Mouse (Mus musculus): ENCODE measurements around the gene Ppil2.

Ppil2 gene

GRCm38 (mm10) chr16:17110771-17111743 lies at the start of gene Ppil2:
Gene Ppil2 (minus strand): TSS chr16:17111257.
- DNase-seq (ENCODE audit: extremely low spot score), result peak; percentile 82

DNA sequence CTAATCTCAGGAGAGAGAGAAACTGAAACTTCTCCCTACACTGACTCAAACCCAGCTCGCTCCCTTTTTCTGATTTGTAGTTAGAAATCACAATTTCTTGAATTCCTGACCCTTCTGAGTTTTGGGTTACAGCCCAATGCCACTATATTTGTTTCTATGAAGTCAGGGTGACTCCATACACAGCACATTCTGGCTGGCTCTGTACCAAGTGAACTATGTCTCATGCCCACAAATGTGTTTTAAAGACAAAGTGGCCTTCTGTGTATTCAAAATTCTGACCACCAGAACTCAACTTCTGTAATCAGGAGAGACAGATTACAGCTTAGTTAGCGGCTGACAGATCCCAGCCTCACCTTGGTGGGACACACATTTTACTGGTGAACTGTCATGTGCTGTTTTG lies 43.3 kb upstream of the Ppil2 start:
- DNase-seq (ENCODE audit: extremely low spot score), result no peak

- no peak for DNase-seq (ENCODE audit: extremely low spot score)
Observed at GRCm38 (mm10) chr16:17151874-17152273, 40.8 kb upstream of the Ppil2 start.

DNA sequence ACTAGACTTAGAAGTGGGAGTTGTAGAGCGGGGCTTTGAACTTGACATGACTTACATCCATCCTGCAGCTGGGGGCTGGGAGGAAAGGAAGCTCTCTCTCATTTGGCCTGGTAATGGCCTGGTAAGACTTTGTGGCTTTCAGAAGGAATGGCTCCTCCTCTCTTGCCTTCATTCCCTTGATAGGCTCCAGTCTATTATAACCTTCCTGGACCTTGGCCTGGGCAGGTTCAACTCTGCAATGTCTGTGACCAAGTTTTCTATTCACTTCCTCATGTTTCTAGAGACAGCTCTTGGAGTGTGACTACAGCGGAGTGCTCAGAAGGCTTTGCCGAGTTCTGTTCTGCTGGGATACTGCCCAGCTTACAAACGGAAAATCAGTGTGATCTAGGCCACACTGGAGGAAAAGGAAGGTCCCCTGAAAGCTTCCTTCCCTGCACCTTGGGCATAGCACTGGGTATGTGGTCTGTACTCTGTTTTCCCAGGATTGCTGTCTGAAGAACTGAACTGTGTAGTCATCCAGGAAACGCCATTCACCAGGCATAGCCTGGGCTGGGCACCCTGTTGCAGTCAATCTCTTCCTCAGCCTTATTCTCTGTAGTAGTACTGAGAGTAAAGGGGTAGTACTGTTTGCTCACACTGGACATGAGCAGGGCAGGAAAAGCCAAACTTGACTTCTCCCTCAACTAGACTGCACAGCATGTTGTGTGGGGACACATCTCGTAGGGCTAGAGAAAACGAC lies 39.6 kb upstream of the Ppil2 start:
- DNase-seq (ENCODE audit: extremely low spot score), result no peak

DNA sequence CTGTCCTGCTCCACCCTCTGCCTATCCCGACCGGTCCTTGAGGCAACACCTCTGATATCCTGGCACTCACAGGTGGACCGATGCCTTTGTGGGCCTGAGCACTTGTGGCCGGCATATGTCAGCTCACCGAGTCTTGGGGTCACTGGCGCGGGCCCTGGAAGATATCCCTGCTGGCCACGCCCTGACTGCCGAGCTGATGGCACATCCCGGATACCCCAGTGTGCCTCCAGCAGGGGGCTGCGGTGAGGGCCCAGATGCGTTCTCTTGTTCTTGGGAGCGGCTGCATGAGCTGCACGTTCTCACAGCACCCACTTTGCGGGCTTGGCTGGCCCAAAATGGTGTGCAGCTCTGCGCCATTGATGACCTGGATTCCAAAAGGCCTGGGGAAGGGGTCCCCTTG lies 37.0 kb upstream of the Ppil2 start:
- DNase-seq (ENCODE audit: extremely low spot score), result peak; percentile 65

DNA sequence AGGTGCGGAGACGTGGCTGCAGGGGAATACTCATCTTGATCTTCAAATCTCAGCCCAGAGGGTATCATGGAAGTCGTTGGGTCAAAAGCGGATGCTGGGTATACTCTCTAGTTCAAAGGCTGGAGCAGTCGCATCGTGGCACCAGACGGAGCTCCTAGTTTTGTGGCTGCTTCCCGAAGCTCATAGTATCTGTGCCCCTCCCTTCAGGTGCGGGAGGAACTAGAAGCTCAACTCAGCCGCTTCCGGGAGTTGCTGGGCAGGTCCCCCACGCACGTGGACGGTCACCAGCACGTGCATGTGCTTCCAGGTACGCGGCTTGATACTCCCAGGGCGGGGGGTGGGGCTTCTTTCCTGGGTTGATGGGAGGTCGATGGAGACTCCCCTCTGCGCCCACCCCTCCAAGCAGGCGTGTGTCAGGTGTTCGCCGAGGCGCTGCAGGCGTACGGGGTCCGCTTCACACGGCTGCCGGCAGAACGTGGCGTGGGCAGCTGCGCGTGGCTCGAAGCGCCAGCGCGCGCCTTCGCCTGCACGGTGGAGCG lies 36.4 kb upstream of the Ppil2 start:
- peak; percentile 29 for DNase-seq (ENCODE audit: extremely low spot score)

DNA sequence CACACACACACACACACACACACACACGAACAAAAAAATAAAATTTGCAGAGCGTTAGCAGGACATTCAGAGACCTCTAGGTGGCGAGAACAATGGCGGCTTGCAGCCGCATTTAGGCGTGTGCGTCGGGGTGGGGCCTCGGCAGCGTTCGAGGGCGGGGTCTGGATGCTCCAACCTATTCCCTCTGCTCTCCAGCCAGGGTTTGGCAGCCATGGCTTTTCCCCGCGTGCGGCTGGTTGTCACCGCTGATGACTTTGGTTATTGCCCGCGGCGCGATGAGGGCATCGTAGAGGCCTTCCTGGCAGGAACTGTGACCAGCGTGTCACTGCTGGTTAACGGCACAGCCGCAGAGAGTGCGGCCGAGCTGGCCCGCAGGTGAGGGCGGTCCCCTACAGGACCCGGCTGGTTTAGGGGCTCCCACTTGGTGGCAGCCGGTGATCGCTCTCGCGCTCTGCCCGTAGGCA lies 35.7 kb upstream of the Ppil2 start, which contains the start of gene Ccdc116:
Gene Ccdc116, minus strand, starts transcription at position 458 of the 464 bp plus-strand sequence.
- peak; percentile 85 for DNase-seq (ENCODE audit: extremely low spot score)

- DNase-seq (ENCODE audit: extremely low spot score), result peak; percentile 39
Observed at GRCm38 (mm10) chr16:17144339-17144738, 33.3 kb upstream of the Ppil2 start, which contains the start of gene Ydjc. Gene Ydjc (plus strand): TSS chr16:17144621.

- DNase-seq (ENCODE audit: extremely low spot score), result no peak
Observed at GRCm38 (mm10) chr16:17137355-17137754, 26.3 kb upstream of the Ppil2 start.

GRCm38 (mm10) chr16:17132906-17133200 lies 21.8 kb upstream of the Ppil2 start:
- no peak for DNase-seq (ENCODE audit: extremely low spot score)

DNA sequence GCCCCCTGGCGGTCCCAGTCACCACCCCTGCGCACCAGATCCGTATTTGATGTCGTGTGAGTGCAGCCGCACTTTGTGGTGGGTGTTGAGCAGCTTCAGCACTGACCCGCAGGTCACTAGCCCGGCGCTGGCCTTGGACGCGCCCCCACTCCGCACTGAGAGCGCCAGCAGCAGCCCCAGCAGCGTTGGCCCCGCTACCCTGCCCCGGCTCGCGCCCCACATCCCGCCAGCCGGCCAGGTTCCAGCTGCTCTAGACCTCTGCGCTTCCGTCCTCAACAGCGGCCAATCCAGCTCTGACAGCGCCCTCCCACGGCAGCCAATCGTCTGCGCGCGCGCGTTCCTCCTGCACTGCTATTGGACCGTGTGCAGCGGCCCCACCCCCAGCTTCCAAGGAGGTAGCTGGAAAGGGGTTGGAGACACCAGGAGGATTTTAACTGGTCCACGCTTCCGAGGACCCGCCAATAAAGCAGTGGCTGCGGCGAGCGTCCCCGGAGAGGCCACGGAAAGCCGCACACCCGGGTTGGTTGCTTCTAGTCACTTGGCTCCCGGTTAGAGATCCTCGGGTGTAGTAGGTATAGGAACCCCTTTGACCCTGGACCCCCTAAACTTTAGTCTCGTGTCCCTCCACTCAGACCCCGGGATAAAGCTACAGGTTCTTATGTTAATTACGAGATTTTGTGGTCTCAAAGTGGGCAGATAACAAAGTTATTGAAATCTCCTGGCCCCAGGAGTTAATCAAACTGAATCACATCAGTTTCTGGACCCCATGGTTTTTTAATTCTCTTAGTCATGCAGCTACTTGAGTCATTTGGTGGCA lies 21.2 kb upstream of the Ppil2 start, which contains the start of gene Sdf2l1:
Gene Sdf2l1, minus strand, starts transcription at position 295 of the 817 bp plus-strand sequence.
- DNase-seq (ENCODE audit: extremely low spot score), result peak; percentile 98

DNA sequence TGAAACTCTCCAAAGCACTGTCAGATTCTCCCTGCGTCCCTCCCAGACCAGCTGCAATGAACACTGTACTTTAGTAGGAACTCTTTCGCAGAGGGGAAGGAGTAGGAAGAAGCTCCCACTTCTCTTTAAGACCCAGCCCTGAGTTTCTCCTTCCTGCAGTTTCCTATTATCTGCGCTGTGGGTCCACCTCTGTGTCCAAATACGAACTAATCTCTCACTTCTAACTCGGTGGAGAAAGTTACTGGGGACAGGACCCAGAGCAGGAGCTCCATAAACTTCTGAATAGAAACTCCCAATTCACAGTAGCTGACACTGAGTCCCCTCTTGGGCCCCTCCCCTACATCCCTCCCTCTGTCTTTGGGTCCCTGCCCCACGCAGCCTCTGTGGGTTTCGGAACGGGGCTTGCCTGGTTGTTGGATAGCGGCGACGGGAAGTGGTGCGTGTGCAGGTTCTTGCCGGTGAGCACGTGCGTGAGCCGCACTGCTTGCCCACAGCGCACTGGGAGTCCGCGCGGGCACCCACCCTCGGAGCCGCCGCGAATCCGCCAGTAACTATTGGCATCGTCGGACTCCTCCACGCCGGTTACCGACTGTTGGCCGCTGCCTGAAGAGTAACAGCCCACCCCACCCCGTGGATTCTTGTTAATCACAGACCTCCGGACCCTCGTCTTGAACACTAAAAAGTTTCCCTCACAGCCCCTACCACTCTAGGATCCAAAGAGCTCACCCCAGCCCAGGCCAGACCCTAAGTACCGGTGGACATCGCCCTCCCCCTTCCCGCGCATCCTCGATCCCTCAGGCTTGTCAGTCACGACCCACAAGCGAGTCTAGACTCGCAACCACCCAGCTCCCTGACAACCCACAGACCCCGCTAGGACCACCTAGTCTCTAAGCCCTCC lies 20.4 kb upstream of the Ppil2 start:
- DNase-seq (ENCODE audit: extremely low spot score), result peak; percentile 44

DNA sequence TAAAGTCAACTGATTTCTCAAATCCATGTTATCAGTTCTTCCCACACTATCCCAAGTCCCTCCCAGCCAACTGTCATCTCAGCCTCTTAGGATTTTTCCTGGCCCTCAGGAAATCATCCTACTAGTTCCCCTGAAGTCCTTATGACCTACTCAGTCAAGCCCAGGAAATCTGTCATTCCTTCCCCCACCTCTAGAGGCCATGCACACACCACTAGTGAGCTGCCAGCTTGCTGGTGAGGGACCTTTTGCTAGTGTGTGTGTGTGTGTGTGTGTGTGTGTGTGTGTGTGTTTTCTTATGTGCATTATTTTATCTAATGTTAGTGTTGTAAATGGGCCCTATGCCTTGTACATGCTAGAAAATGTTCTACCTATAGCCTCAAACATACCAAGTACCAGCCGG lies 16.2 kb upstream of the Ppil2 start:
- peak; percentile 46 for DNase-seq (ENCODE audit: extremely low spot score)

- DNase-seq (ENCODE audit: extremely low spot score), result peak; percentile 88
Observed at GRCm38 (mm10) chr16:17124871-17125520, 13.9 kb upstream of the Ppil2 start, which contains the start of gene 2610318N02Rik. Gene 2610318N02Rik (minus strand): TSS chr16:17125167.

DNA sequence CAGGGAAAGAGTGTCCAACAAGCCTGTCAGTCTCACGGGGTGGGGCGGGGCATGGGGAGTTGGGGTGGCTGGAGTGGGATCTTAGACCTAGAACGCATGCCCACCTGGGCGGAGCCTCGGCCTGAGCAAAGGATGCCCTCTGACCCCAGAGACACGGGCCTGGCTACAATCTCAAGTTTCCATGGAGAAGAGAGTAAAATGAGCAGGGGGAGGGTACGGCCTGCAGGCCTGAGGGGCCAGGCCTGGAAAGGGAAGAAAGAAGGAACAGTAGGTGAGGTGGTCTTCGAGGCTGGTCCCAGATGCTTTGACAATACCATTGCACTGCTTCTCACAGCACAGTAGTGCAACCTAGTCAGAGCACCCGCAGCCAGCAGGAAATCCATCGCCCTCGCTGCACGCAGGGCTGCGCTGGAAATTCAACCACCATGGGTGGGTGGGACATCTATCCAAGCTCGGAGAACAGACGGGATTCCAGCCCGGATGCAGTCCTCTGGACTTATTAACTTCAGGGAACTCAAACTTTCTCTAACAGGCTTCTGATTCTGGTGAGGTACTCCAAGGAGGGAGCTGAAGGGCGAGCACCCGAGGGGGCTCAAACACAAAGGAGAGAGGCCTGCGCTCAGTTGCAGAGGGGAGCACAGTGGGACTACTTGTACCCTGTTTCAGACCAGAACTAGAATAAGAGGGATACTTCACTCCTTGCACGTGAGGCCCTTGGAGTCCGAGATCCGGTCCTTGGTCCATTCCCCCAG lies 13.2 kb upstream of the Ppil2 start:
- DNase-seq (ENCODE audit: extremely low spot score), result peak; percentile 90

- no peak for DNase-seq (ENCODE audit: extremely low spot score)
Observed at GRCm38 (mm10) chr16:17121569-17121968, 10.5 kb upstream of the Ppil2 start.

DNA sequence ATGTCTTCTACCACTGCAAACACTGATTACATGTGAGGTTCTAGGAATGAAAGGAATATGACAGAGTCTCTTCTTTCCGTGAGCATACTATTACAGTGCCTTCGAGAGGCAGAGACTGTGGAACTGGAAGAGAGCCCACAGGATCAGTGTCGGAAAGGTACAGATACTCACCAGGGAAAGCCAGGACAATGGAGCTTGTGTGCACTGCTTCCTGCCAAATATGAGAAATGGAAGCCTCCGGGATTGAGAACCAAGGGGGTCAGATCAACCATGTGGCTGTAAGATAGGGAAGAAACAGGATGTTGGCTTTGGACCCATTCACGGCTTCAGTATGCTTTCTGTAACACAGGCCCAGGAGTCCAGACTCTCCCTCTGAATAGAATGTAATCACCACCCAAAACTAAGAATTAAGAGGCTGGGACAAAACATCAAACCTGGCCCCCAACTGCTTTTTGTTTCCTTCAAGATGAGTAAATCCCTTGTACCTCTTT lies 6.3 kb upstream of the Ppil2 start:
- no peak for DNase-seq (ENCODE audit: extremely low spot score)

DNA sequence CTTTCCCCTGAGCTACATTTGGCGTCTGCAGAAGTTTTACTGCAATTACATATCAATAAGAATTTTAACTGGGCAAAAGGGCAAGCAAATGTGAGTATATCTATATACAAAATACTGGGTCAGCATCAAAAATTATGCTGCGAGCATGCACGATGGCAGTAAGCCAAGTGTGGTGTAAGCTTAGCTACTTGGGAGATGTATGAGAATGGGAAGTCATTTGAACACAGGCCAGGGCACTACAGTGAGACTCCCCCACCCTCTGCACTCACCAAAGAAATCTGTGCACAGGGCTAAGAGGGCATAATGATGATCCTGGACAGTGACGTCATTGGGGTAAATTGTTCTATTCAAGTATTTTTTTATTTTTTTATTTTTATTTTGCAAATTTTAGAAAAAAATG lies 6.5 kb downstream of the Ppil2 start:
- no peak for DNase-seq (ENCODE audit: extremely low spot score)
